Mouse (Mus musculus): Measurements from ENCODE around the gene Tcf15. TPM values are rescaled to one million over a fixed set of nuclear protein-coding genes. Genes with fewer than 3 reads are reported as not detected.

Gene Tcf15
- polyA plus RNA-seq (2014; fragmentation: Nextera tagmentation; extraction: Ambion mirVana) = 10.6 TPM in 2 replicates

GRCm38 (mm10) chr2:152143279-152144157 is at the start of gene Tcf15:
Gene Tcf15 (plus strand): TSS chr2:152143561.
- peak within 1 kb of the TSS; percentile 58 for H3K9ac ChIP-seq (ENCODE audit: low read depth, low read length)
- DNase-seq (ENCODE audit: low spot score) (peak; percentile 81), ATAC-seq (ENCODE audit: low read depth) (peak; percentile 88)
- under 1% methylated on average over 47 of the region's 118 CpGs for WGBS
- peaks cover 29% of the 10 kb centered on the region for H3K27me3 ChIP-seq (replicated peaks; ENCODE audit: control insufficient read depth, insufficient read depth, low read length)
- H3K4me1 ChIP-seq (ENCODE audit: control insufficient read depth, insufficient read depth, low read length) = peaks cover 18% of the 10 kb centered on the region; the same call in 1 of the 2 replicates
- H3K9me3 ChIP-seq (ENCODE audit: control insufficient read depth, low read length) = no peaks in the 10 kb centered on the region
- peak within 1 kb of the TSS; percentile 49 for H3K4me3 ChIP-seq (ENCODE audit: low read depth, low read length)
- no peaks in the 10 kb centered on the region for H3K36me3 ChIP-seq (ENCODE audit: control insufficient read depth, insufficient read depth, low read length)
- no peak within 1 kb of the TSS for H3K27ac ChIP-seq (replicated peaks; ENCODE audit: low read depth, low read length)
- peak within 1 kb of the TSS; percentile 80 for H3K4me2 ChIP-seq (ENCODE audit: low read depth, low read length)

GRCm38 (mm10) chr2:152094856-152095545 is 48.4 kb upstream of the Tcf15 start:
- H3K9ac ChIP-seq (ENCODE audit: low read depth, low read length) = 0 out of 2 replicates have a peak overlapping the region, but pooled peaks have one; percentile 14
- peaks cover 57% of the 10 kb centered on the region for H3K27me3 ChIP-seq (replicated peaks; ENCODE audit: control insufficient read depth, insufficient read depth, low read length)
- no peak for DNase-seq (ENCODE audit: low spot score)
- WGBS = 7% methylated on average over 25 of the region's 29 CpGs
- H3K9me3 ChIP-seq (ENCODE audit: control insufficient read depth, low read length) = no peaks in the 10 kb centered on the region
- no peak overlapping the region for H3K27ac ChIP-seq (replicated peaks; ENCODE audit: low read depth, low read length)
- H3K4me1 ChIP-seq (ENCODE audit: control insufficient read depth, insufficient read depth, low read length) = 0 out of 2 replicates have a peak, but pooled peaks cover 5% of the 10 kb centered on the region
- no peaks in the 10 kb centered on the region for H3K36me3 ChIP-seq (ENCODE audit: control insufficient read depth, insufficient read depth, low read length)
- H3K4me3 ChIP-seq (ENCODE audit: low read depth, low read length) = peak overlapping the region; percentile 11; the same call in 1 of the 2 replicates
- H3K4me2 ChIP-seq (ENCODE audit: low read depth, low read length) = peak overlapping the region; percentile 41
- no peak; the same call in 1 of the 2 replicates for ATAC-seq (ENCODE audit: low read depth)

- no peaks in the 10 kb centered on the region for H3K36me3 ChIP-seq (ENCODE audit: control insufficient read depth, insufficient read depth, low read length)
- H3K27ac ChIP-seq (replicated peaks; ENCODE audit: low read depth, low read length) = no peak overlapping the region
- no peak overlapping the region for H3K9ac ChIP-seq (ENCODE audit: low read depth, low read length)
- no peak overlapping the region for H3K4me3 ChIP-seq (ENCODE audit: low read depth, low read length)
- 0 out of 2 replicates have a peak, but pooled peaks cover 5% of the 10 kb centered on the region for H3K4me1 ChIP-seq (ENCODE audit: control insufficient read depth, insufficient read depth, low read length)
- H3K27me3 ChIP-seq (replicated peaks; ENCODE audit: control insufficient read depth, insufficient read depth, low read length) = peaks cover 47% of the 10 kb centered on the region
- H3K4me2 ChIP-seq (ENCODE audit: low read depth, low read length) = no peak overlapping the region
- no peak for ATAC-seq (ENCODE audit: low read depth)
- 76% methylated on average over 2 of the region's 2 CpGs for WGBS
- H3K9me3 ChIP-seq (ENCODE audit: control insufficient read depth, low read length) = no peaks in the 10 kb centered on the region
- DNase-seq (ENCODE audit: low spot score) = no peak
Observed at GRCm38 (mm10) chr2:152096922-152097321, 46.4 kb upstream of the Tcf15 start.

GRCm38 (mm10) chr2:152097916-152098315 is 45.4 kb upstream of the Tcf15 start:
- ATAC-seq (ENCODE audit: low read depth) = no peak
- Histone ChIP-seq H3K36me3 (ENCODE audit: control insufficient read depth, insufficient read depth, low read length) (no peaks in the 10 kb centered on the region), H3K4me3 (ENCODE audit: low read depth, low read length) (no peak overlapping the region), H3K9me3 (ENCODE audit: control insufficient read depth, low read length) (no peaks in the 10 kb centered on the region), H3K4me2 (ENCODE audit: low read depth, low read length) (no peak overlapping the region), H3K27me3 (replicated peaks; ENCODE audit: control insufficient read depth, insufficient read depth, low read length) (peaks cover 37% of the 10 kb centered on the region), H3K4me1 (ENCODE audit: control insufficient read depth, insufficient read depth, low read length) (0 out of 2 replicates have a peak, but pooled peaks cover 5% of the 10 kb centered on the region), H3K9ac (ENCODE audit: low read depth, low read length) (no peak overlapping the region), H3K27ac (replicated peaks; ENCODE audit: low read depth, low read length) (no peak overlapping the region)
- 70% methylated on average over 11 of the region's 11 CpGs for WGBS
- DNase-seq (ENCODE audit: low spot score) = no peak

- peaks cover 21% of the 10 kb centered on the region for H3K27me3 ChIP-seq (replicated peaks; ENCODE audit: control insufficient read depth, insufficient read depth, low read length)
- no peak overlapping the region for H3K9ac ChIP-seq (ENCODE audit: low read depth, low read length)
- H3K36me3 ChIP-seq (ENCODE audit: control insufficient read depth, insufficient read depth, low read length) = no peaks in the 10 kb centered on the region
- H3K4me1 ChIP-seq (ENCODE audit: control insufficient read depth, insufficient read depth, low read length) = no peaks in the 10 kb centered on the region; the same call in 1 of the 2 replicates
- no peaks in the 10 kb centered on the region for H3K9me3 ChIP-seq (ENCODE audit: control insufficient read depth, low read length)
- no peak overlapping the region for H3K27ac ChIP-seq (replicated peaks; ENCODE audit: low read depth, low read length)
- ATAC-seq (ENCODE audit: low read depth) (no peak), DNase-seq (ENCODE audit: low spot score) (no peak)
- H3K4me3 ChIP-seq (ENCODE audit: low read depth, low read length) = no peak overlapping the region
- H3K4me2 ChIP-seq (ENCODE audit: low read depth, low read length) = no peak overlapping the region
- WGBS = 69% methylated on average over 3 of the region's 3 CpGs
Observed at GRCm38 (mm10) chr2:152099538-152099937, 43.8 kb upstream of the Tcf15 start.

- 54% methylated on average over 13 of the region's 13 CpGs for WGBS
- Histone ChIP-seq H3K4me2 (ENCODE audit: low read depth, low read length) (no peak overlapping the region), H3K36me3 (ENCODE audit: control insufficient read depth, insufficient read depth, low read length) (no peaks in the 10 kb centered on the region), H3K27ac (replicated peaks; ENCODE audit: low read depth, low read length) (no peak overlapping the region), H3K9ac (ENCODE audit: low read depth, low read length) (no peak overlapping the region), H3K9me3 (ENCODE audit: control insufficient read depth, low read length) (no peaks in the 10 kb centered on the region), H3K27me3 (replicated peaks; ENCODE audit: control insufficient read depth, insufficient read depth, low read length) (no peaks in the 10 kb centered on the region; the same call in 1 of the 2 replicates), H3K4me3 (ENCODE audit: low read depth, low read length) (no peak overlapping the region), H3K4me1 (ENCODE audit: control insufficient read depth, insufficient read depth, low read length) (no peaks in the 10 kb centered on the region; the same call in 1 of the 2 replicates)
- DNase-seq (ENCODE audit: low spot score) = no peak
- ATAC-seq (ENCODE audit: low read depth) = no peak
Observed at GRCm38 (mm10) chr2:152101761-152102160, 41.6 kb upstream of the Tcf15 start.

GRCm38 (mm10) chr2:152102369-152102768 is 41.0 kb upstream of the Tcf15 start:
- ATAC-seq (ENCODE audit: low read depth) = no peak
- no peaks in the 10 kb centered on the region; the same call in 1 of the 2 replicates for H3K27me3 ChIP-seq (replicated peaks; ENCODE audit: control insufficient read depth, insufficient read depth, low read length)
- no peaks in the 10 kb centered on the region; the same call in 1 of the 2 replicates for H3K4me1 ChIP-seq (ENCODE audit: control insufficient read depth, insufficient read depth, low read length)
- H3K27ac ChIP-seq (replicated peaks; ENCODE audit: low read depth, low read length) = no peak overlapping the region
- no peak overlapping the region for H3K9ac ChIP-seq (ENCODE audit: low read depth, low read length)
- 62% methylated on average over 6 of the region's 6 CpGs for WGBS
- H3K4me2 ChIP-seq (ENCODE audit: low read depth, low read length) = no peak overlapping the region
- DNase-seq (ENCODE audit: low spot score) = no peak
- no peaks in the 10 kb centered on the region for H3K9me3 ChIP-seq (ENCODE audit: control insufficient read depth, low read length)
- H3K36me3 ChIP-seq (ENCODE audit: control insufficient read depth, insufficient read depth, low read length) = no peaks in the 10 kb centered on the region
- H3K4me3 ChIP-seq (ENCODE audit: low read depth, low read length) = no peak overlapping the region

GRCm38 (mm10) chr2:152104711-152105317 is 38.5 kb upstream of the Tcf15 start:
- peak overlapping the region; percentile 71 for H3K4me3 ChIP-seq (ENCODE audit: low read depth, low read length)
- peak; percentile 20; the same call in 1 of the 2 replicates for ATAC-seq (ENCODE audit: low read depth)
- no peak overlapping the region for H3K27ac ChIP-seq (replicated peaks; ENCODE audit: low read depth, low read length)
- 17% methylated on average over 17 of the region's 17 CpGs for WGBS
- no peaks in the 10 kb centered on the region for H3K36me3 ChIP-seq (ENCODE audit: control insufficient read depth, insufficient read depth, low read length)
- DNase-seq (ENCODE audit: low spot score) = peak; percentile 44
- H3K4me1 ChIP-seq (ENCODE audit: control insufficient read depth, insufficient read depth, low read length) = no peaks in the 10 kb centered on the region; the same call in 1 of the 2 replicates
- peak overlapping the region; percentile 89 for H3K4me2 ChIP-seq (ENCODE audit: low read depth, low read length)
- H3K9me3 ChIP-seq (ENCODE audit: control insufficient read depth, low read length) = no peaks in the 10 kb centered on the region
- peak overlapping the region; percentile 81 for H3K9ac ChIP-seq (ENCODE audit: low read depth, low read length)
- no peaks in the 10 kb centered on the region for H3K27me3 ChIP-seq (replicated peaks; ENCODE audit: control insufficient read depth, insufficient read depth, low read length)
